Mouse (Mus musculus): ENCODE measurements around the gene Kif3b. TPM values are rescaled to one million over a fixed set of nuclear protein-coding genes. Genes with fewer than 3 reads are reported as not detected.

The Kif3b gene
- polyA plus RNA-seq, 1 experiment from 2014 or later: 3.6 TPM

GRCm38 (mm10) chr2:153286524-153286923 is 4.7 kb upstream of the Kif3b start:
- Histone ChIP-seq H3K4me1 (ENCODE audit: control insufficient read depth, insufficient read depth, low read length) (no peaks in the 10 kb centered on the region), H3K4me3 (ENCODE audit: low read depth, low read length) (no peak overlapping the region), H3K9ac (ENCODE audit: low read depth, low read length) (no peak overlapping the region), H3K9me3 (replicated peaks; ENCODE audit: control insufficient read depth, low read length) (no peaks in the 10 kb centered on the region), H3K4me2 (no peak overlapping the region), H3K36me3 (ENCODE audit: control insufficient read depth, insufficient read depth, low read length) (no peaks in the 10 kb centered on the region), H3K27ac (ENCODE audit: low read depth, low read length) (no peak overlapping the region), H3K27me3 (ENCODE audit: control insufficient read depth, insufficient read depth, low read length) (no peaks in the 10 kb centered on the region)
- WGBS (ENCODE audit: insufficient replicate concordance): 71% methylated on average over 4 of the region's 4 CpGs
- ATAC-seq (replicated peaks; ENCODE audit: insufficient number of reproducible peaks, low FRiP score, low TSS enrichment): no peak

- H3K27ac ChIP-seq (ENCODE audit: low read depth, low read length): no peak overlapping the region
- H3K9me3 ChIP-seq (replicated peaks; ENCODE audit: control insufficient read depth, low read length): no peaks in the 10 kb centered on the region
- H3K4me2 ChIP-seq: no peak overlapping the region
- peaks cover 8% of the 10 kb centered on the region for H3K4me1 ChIP-seq (ENCODE audit: control insufficient read depth, insufficient read depth, low read length)
- ATAC-seq (replicated peaks; ENCODE audit: insufficient number of reproducible peaks, low FRiP score, low TSS enrichment): no peak
- H3K36me3 ChIP-seq (ENCODE audit: control insufficient read depth, insufficient read depth, low read length): no peaks in the 10 kb centered on the region
- H3K9ac ChIP-seq (ENCODE audit: low read depth, low read length): no peak overlapping the region
- 58% methylated on average over 6 of the region's 6 CpGs for WGBS (ENCODE audit: insufficient replicate concordance)
- H3K4me3 ChIP-seq (ENCODE audit: low read depth, low read length): no peak overlapping the region
- H3K27me3 ChIP-seq (ENCODE audit: control insufficient read depth, insufficient read depth, low read length): no peaks in the 10 kb centered on the region
Observed at GRCm38 (mm10) chr2:153287835-153288234, 3.4 kb upstream of the Kif3b start.

- no peaks in the 10 kb centered on the region for H3K36me3 ChIP-seq (ENCODE audit: control insufficient read depth, insufficient read depth, low read length)
- H3K4me2 ChIP-seq: peak overlapping the region; percentile 91
- H3K9ac ChIP-seq (ENCODE audit: low read depth, low read length): peak overlapping the region; percentile 91; the same call in 1 of the 2 replicates
- H3K27ac ChIP-seq (ENCODE audit: low read depth, low read length): no peak overlapping the region
- no peaks in the 10 kb centered on the region for H3K27me3 ChIP-seq (ENCODE audit: control insufficient read depth, insufficient read depth, low read length)
- peak overlapping the region; percentile 99 for H3K4me3 ChIP-seq (ENCODE audit: low read depth, low read length)
- ATAC-seq (replicated peaks; ENCODE audit: insufficient number of reproducible peaks, low FRiP score, low TSS enrichment): no peak
- WGBS (ENCODE audit: insufficient replicate concordance): 45% methylated on average over 7 of the region's 7 CpGs
- H3K4me1 ChIP-seq (ENCODE audit: control insufficient read depth, insufficient read depth, low read length): peaks cover 8% of the 10 kb centered on the region
- H3K9me3 ChIP-seq (replicated peaks; ENCODE audit: control insufficient read depth, low read length): no peaks in the 10 kb centered on the region
Observed at GRCm38 (mm10) chr2:153292305-153292861, 1.2 kb downstream of the Kif3b start.

GRCm38 (mm10) chr2:153295196-153295595 is 4.0 kb downstream of the Kif3b start:
- Histone ChIP-seq H3K27me3 (ENCODE audit: control insufficient read depth, insufficient read depth, low read length) (no peaks in the 10 kb centered on the region), H3K27ac (ENCODE audit: low read depth, low read length) (no peak overlapping the region), H3K9me3 (replicated peaks; ENCODE audit: control insufficient read depth, low read length) (no peaks in the 10 kb centered on the region), H3K4me2 (no peak overlapping the region), H3K9ac (ENCODE audit: low read depth, low read length) (no peak overlapping the region), H3K36me3 (ENCODE audit: control insufficient read depth, insufficient read depth, low read length) (no peaks in the 10 kb centered on the region), H3K4me1 (ENCODE audit: control insufficient read depth, insufficient read depth, low read length) (peaks cover 8% of the 10 kb centered on the region), H3K4me3 (ENCODE audit: low read depth, low read length) (no peak overlapping the region)
- WGBS (ENCODE audit: insufficient replicate concordance): 80% methylated on average over 4 of the region's 4 CpGs
- ATAC-seq (replicated peaks; ENCODE audit: insufficient number of reproducible peaks, low FRiP score, low TSS enrichment): no peak

GRCm38 (mm10) chr2:153297771-153298170 is 6.6 kb downstream of the Kif3b start:
- Histone ChIP-seq H3K4me1 (ENCODE audit: control insufficient read depth, insufficient read depth, low read length) (no peaks in the 10 kb centered on the region), H3K27me3 (ENCODE audit: control insufficient read depth, insufficient read depth, low read length) (no peaks in the 10 kb centered on the region), H3K9me3 (replicated peaks; ENCODE audit: control insufficient read depth, low read length) (no peaks in the 10 kb centered on the region), H3K4me2 (no peak overlapping the region), H3K4me3 (ENCODE audit: low read depth, low read length) (no peak overlapping the region), H3K36me3 (ENCODE audit: control insufficient read depth, insufficient read depth, low read length) (no peaks in the 10 kb centered on the region), H3K27ac (ENCODE audit: low read depth, low read length) (no peak overlapping the region), H3K9ac (ENCODE audit: low read depth, low read length) (no peak overlapping the region)
- ATAC-seq (replicated peaks; ENCODE audit: insufficient number of reproducible peaks, low FRiP score, low TSS enrichment): no peak
- 92% methylated on average over 4 of the region's 4 CpGs for WGBS (ENCODE audit: insufficient replicate concordance)

GRCm38 (mm10) chr2:153298460-153298859 is 7.2 kb downstream of the Kif3b start:
- Histone ChIP-seq H3K9ac (ENCODE audit: low read depth, low read length) (no peak overlapping the region), H3K27ac (ENCODE audit: low read depth, low read length) (no peak overlapping the region), H3K4me2 (no peak overlapping the region), H3K9me3 (replicated peaks; ENCODE audit: control insufficient read depth, low read length) (no peaks in the 10 kb centered on the region), H3K4me3 (ENCODE audit: low read depth, low read length) (no peak overlapping the region), H3K36me3 (ENCODE audit: control insufficient read depth, insufficient read depth, low read length) (no peaks in the 10 kb centered on the region), H3K4me1 (ENCODE audit: control insufficient read depth, insufficient read depth, low read length) (no peaks in the 10 kb centered on the region), H3K27me3 (ENCODE audit: control insufficient read depth, insufficient read depth, low read length) (no peaks in the 10 kb centered on the region)
- no peak for ATAC-seq (replicated peaks; ENCODE audit: insufficient number of reproducible peaks, low FRiP score, low TSS enrichment)
- WGBS (ENCODE audit: insufficient replicate concordance): 66% methylated on average over 4 of the region's 4 CpGs

- Histone ChIP-seq H3K9me3 (replicated peaks; ENCODE audit: control insufficient read depth, low read length) (no peaks in the 10 kb centered on the region), H3K9ac (ENCODE audit: low read depth, low read length) (no peak overlapping the region), H3K4me3 (ENCODE audit: low read depth, low read length) (no peak overlapping the region), H3K4me2 (no peak overlapping the region), H3K36me3 (ENCODE audit: control insufficient read depth, insufficient read depth, low read length) (no peaks in the 10 kb centered on the region), H3K4me1 (ENCODE audit: control insufficient read depth, insufficient read depth, low read length) (no peaks in the 10 kb centered on the region), H3K27ac (ENCODE audit: low read depth, low read length) (no peak overlapping the region), H3K27me3 (ENCODE audit: control insufficient read depth, insufficient read depth, low read length) (no peaks in the 10 kb centered on the region)
- WGBS (ENCODE audit: insufficient replicate concordance): 64% methylated on average over 4 of the region's 4 CpGs
- ATAC-seq (replicated peaks; ENCODE audit: insufficient number of reproducible peaks, low FRiP score, low TSS enrichment): no peak
Observed at GRCm38 (mm10) chr2:153298863-153299262, 7.7 kb downstream of the Kif3b start.

GRCm38 (mm10) chr2:153301123-153301522 is 9.9 kb downstream of the Kif3b start:
- WGBS (ENCODE audit: insufficient replicate concordance): 91% methylated on average over 5 of the region's 5 CpGs
- no peaks in the 10 kb centered on the region for H3K36me3 ChIP-seq (ENCODE audit: control insufficient read depth, insufficient read depth, low read length)
- H3K9me3 ChIP-seq (replicated peaks; ENCODE audit: control insufficient read depth, low read length): no peaks in the 10 kb centered on the region
- H3K4me1 ChIP-seq (ENCODE audit: control insufficient read depth, insufficient read depth, low read length): peaks cover 3% of the 10 kb centered on the region; the same call in 1 of the 2 replicates
- no peak overlapping the region for H3K9ac ChIP-seq (ENCODE audit: low read depth, low read length)
- H3K4me2 ChIP-seq: no peak overlapping the region
- no peaks in the 10 kb centered on the region for H3K27me3 ChIP-seq (ENCODE audit: control insufficient read depth, insufficient read depth, low read length)
- no peak for ATAC-seq (replicated peaks; ENCODE audit: insufficient number of reproducible peaks, low FRiP score, low TSS enrichment)
- no peak overlapping the region for H3K27ac ChIP-seq (ENCODE audit: low read depth, low read length)
- no peak overlapping the region for H3K4me3 ChIP-seq (ENCODE audit: low read depth, low read length)

GRCm38 (mm10) chr2:153305240-153305639 is 14.0 kb downstream of the Kif3b start:
- H3K9me3 ChIP-seq (replicated peaks; ENCODE audit: control insufficient read depth, low read length): no peaks in the 10 kb centered on the region
- H3K27ac ChIP-seq (ENCODE audit: low read depth, low read length): peak overlapping the region; percentile 79
- H3K4me2 ChIP-seq: peak overlapping the region; percentile 34; the same call in 1 of the 2 replicates
- H3K27me3 ChIP-seq (ENCODE audit: control insufficient read depth, insufficient read depth, low read length): no peaks in the 10 kb centered on the region
- no peak for ATAC-seq (replicated peaks; ENCODE audit: insufficient number of reproducible peaks, low FRiP score, low TSS enrichment)
- whole genome bisulfite sequencing (ENCODE audit: insufficient replicate concordance): 50% methylated on average over 6 of the region's 6 CpGs
- peak overlapping the region; percentile 56 for H3K9ac ChIP-seq (ENCODE audit: low read depth, low read length)
- H3K36me3 ChIP-seq (ENCODE audit: control insufficient read depth, insufficient read depth, low read length): no peaks in the 10 kb centered on the region
- H3K4me1 ChIP-seq (ENCODE audit: control insufficient read depth, insufficient read depth, low read length): peaks cover 3% of the 10 kb centered on the region; the same call in 1 of the 2 replicates
- H3K4me3 ChIP-seq (ENCODE audit: low read depth, low read length): no peak overlapping the region

Measured in heart, embryonic 11.5 days (tissue).